Mouse (Mus musculus) small intestine, adult 2 months (tissue): Measurements from ENCODE around the gene Uqcrq. TPM values are rescaled to one million over a fixed set of nuclear protein-coding genes. Genes with fewer than 3 reads are reported as not detected.

ENCODE experiments used
- H3K27ac ChIP-seq: fragments of 200-500 bp; 2 replicates; pipeline ENCODE4 v1.5.1; 2012; ENCODE audit warnings: low read depth, low read length, control low read depth, inconsistent platforms; ENCODE audit not compliant: insufficient read depth
- H3K27me3 ChIP-seq: fragments of 200-500 bp; 2 replicates; pipeline ENCODE4 v1.6.1; 2012; ENCODE audit warnings: mild to moderate bottlenecking, moderate library complexity, low read length, inconsistent platforms; ENCODE audit not compliant: control insufficient read depth, insufficient read depth
- H3K36me3 ChIP-seq: fragments of 200-500 bp; 2 replicates; pipeline ENCODE4 v1.6.1; 2012; ENCODE audit warnings: mild to moderate bottlenecking, low read length, control low read depth, inconsistent platforms; ENCODE audit not compliant: control insufficient read depth, insufficient read depth
- H3K4me1 ChIP-seq: fragments of 200-500 bp; 2 replicates; pipeline ENCODE4 v1.6.1; 2012; ENCODE audit warnings: low read length, inconsistent platforms, mixed read lengths; ENCODE audit not compliant: control insufficient read depth, insufficient read depth, insufficient read length
- H3K4me3 ChIP-seq: fragments of 200-500 bp; 2 replicates; pipeline ENCODE4 v1.5.1; 2012; ENCODE audit warnings: low read depth, mild to moderate bottlenecking, control low read depth, inconsistent platforms, low read length, moderate library complexity
- CTCF ChIP-seq: fragments of 200-500 bp; IDR thresholded peaks from 2 replicates; pipeline ENCODE4 v1.5.1; 2012; ENCODE audit warnings: low read depth, mild to moderate bottlenecking, control low read depth, inconsistent platforms, low read length, moderate library complexity, mixed read lengths; ENCODE audit not compliant: insufficient replicate concordance, insufficient read length; ENCODE audit errors: extremely low read depth
- POLR2A ChIP-seq: fragments of 200-500 bp; IDR thresholded peaks from 2 replicates; pipeline ENCODE4 v1.6.1; 2012; ENCODE audit warnings: low read depth, mild to moderate bottlenecking, control low read depth, inconsistent platforms, low read length, moderate library complexity
- WGBS: fragments of 180-500 bp; shearing (Covaris S2); methylation state at CpG from one replicate; pipeline ENCODE4 v1.1.7; 2018; 5-methylcytosine and 5-hydroxymethylcytosine counted together
- polyA plus RNA-seq: library from polyadenylated mRNA; depleted of rRNA; stranded (reverse); fragments of >200 nt; gene quantifications from 2 replicates; pipeline ENCODE4 v1.2.3, GENCODE M21; 2012

Uqcrq gene
- polyA plus RNA-seq, 1 experiment: 1,116 TPM

DNA sequence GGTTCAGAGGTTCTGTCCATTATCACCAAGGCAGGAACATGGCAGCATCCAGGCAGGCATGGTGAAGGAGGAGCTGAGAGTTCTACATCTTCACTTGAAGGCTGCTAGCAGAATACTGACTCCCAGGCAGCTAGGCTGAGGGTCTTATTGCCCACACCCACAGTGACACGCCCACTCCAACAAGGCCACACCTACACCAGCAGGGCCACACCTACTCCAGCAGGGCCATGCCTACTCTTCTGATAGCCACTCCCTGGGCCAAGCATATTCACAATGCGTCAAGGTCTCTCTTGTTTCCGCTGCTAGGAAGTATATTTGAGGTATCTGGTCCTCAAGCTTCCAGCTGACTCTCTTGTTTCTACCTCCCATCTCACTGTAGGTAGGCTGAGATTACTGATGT, 28.4 kb upstream of the Uqcrq start:
- H3K27me3 ChIP-seq: peaks cover 8% of the 10 kb centered on the region
- peaks cover under 1% of the 10 kb centered on the region; the same call in 1 of the 2 replicates for H3K4me1 ChIP-seq
- no peak overlapping the region for H3K27ac ChIP-seq
- 75% methylated on average over 3 of the region's 3 CpGs for WGBS
- TF ChIP-seq POLR2A (no peak), CTCF (no peak)
- no peak overlapping the region for H3K4me3 ChIP-seq
- H3K36me3 ChIP-seq: no peaks in the 10 kb centered on the region

DNA sequence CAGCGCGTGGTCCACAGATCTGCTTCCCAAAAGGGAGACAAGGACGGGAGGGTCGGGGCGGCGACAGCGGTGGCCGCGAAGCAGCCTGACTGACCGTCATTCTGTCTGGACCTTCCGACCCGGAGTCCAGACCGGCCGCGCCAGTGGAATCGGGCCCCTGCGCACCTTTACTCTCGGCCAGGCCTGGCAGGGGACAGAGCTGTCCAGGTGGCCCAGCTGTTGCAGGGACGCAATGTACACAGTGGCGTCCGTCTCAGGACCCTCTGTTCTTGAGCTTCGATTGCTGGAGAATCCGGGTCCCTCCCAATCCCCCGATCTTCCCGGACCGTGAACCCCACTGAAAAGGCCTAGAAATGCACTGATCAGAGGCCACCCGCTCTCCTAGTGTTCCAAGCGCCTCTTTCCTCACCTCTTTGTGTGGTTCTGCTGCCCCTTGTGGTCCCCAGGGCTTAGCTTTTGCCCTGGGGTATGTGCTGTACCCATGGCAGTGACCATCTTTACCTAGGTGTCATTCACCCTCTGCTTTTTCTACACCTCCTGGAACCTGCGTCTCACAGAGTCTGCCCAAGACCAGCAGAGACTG, 26.8 kb upstream of the Uqcrq start:
- 15% methylated on average over 29 of the region's 29 CpGs for WGBS
- Histone ChIP-seq H3K27ac (peak overlapping the region; percentile 1; the same call in 1 of the 2 replicates), H3K4me3 (peak overlapping the region; percentile 68), H3K36me3 (no peaks in the 10 kb centered on the region), H3K4me1 (peaks cover 8% of the 10 kb centered on the region; the same call in 1 of the 2 replicates), H3K27me3 (no peaks in the 10 kb centered on the region)
- TF ChIP-seq CTCF: no peak
- no peak for TF ChIP-seq POLR2A

- WGBS: 3% methylated on average over 42 of the region's 42 CpGs
- peak within 1 kb of the TSS; percentile 68 for H3K4me3 ChIP-seq
- H3K27ac ChIP-seq: peak within 1 kb of the TSS; percentile 23; the same call in 1 of the 2 replicates
- H3K4me1 ChIP-seq: peaks cover 8% of the 10 kb centered on the region; the same call in 1 of the 2 replicates
- TF ChIP-seq CTCF (no peak; the same call in 1 of the 2 replicates), POLR2A (peak; percentile 49; the same call in 1 of the 2 replicates)
- no peaks in the 10 kb centered on the region for H3K36me3 ChIP-seq
- no peaks in the 10 kb centered on the region for H3K27me3 ChIP-seq
Observed at GRCm38 (mm10) chr11:53456474-53457371, 26.1 kb upstream of the Uqcrq start, which contains the start of the genes Gm10447 and Shroom1. TSS of gene Gm10447 (minus strand) at chr11:53457110. TSS of gene Shroom1 (plus strand) at chr11:53457205.

DNA sequence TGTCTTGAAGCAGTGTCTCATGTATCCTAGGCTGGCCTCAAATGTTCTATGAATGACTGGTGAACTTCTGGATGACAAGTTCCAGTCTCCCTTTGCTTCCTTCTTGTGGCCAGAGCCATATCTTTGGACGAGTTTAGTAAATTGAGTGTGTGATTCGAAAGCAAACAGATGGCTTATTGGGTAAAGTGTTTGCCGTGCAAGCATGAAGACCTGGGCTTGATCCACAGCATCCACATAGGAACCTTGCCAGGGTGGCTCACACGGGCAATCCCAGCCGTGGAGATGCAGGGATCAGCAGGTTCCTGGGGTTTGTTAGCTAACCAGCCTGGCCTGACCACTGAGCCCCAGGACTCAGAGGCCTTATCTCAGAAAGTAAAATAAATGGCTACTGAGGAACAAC, 22.4 kb upstream of the Uqcrq start:
- Histone ChIP-seq H3K27me3 (no peaks in the 10 kb centered on the region), H3K4me3 (no peak overlapping the region), H3K36me3 (no peaks in the 10 kb centered on the region), H3K4me1 (peaks cover 35% of the 10 kb centered on the region; the same call in 1 of the 2 replicates), H3K27ac (no peak overlapping the region)
- 71% methylated on average over 5 of the region's 5 CpGs for WGBS
- TF ChIP-seq POLR2A (no peak), CTCF (no peak)

DNA sequence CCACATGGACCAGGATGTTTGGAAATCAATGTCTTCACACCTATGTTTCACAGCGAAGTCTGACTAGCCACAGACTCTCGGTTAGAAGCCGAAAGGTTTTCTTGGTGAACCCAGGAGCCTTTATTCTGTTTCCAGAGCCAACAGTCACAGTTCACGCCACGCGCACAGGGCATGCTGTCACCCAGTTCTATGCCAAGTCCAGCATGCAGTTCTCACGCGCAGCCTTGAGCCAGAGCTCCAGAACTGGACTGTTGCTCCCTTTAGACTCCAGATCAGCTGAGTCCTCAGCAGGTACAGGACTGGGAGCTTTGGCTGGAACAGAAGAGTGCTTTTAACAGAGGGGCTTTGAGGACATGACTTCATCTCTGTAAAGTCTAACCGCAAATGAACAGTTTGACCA, 21.8 kb upstream of the Uqcrq start:
- WGBS: 93% methylated on average over 9 of the region's 9 CpGs
- TF ChIP-seq CTCF (no peak), POLR2A (no peak)
- Histone ChIP-seq H3K4me3 (no peak overlapping the region), H3K27me3 (no peaks in the 10 kb centered on the region), H3K4me1 (peaks cover 36% of the 10 kb centered on the region; the same call in 1 of the 2 replicates), H3K27ac (no peak overlapping the region), H3K36me3 (no peaks in the 10 kb centered on the region)

- 17% methylated on average over 2 of the region's 2 CpGs for WGBS
- Histone ChIP-seq H3K27ac (peak overlapping the region; percentile 91), H3K4me1 (peaks cover 36% of the 10 kb centered on the region; the same call in 1 of the 2 replicates), H3K27me3 (no peaks in the 10 kb centered on the region), H3K36me3 (no peaks in the 10 kb centered on the region), H3K4me3 (no peak overlapping the region)
- TF ChIP-seq CTCF (no peak), POLR2A (no peak)
Observed at GRCm38 (mm10) chr11:53451361-53451760, 20.7 kb upstream of the Uqcrq start.

- WGBS: 10% methylated on average over 15 of the region's 15 CpGs
- no peaks in the 10 kb centered on the region for H3K27me3 ChIP-seq
- peak overlapping the region; percentile 91 for H3K27ac ChIP-seq
- peaks cover 36% of the 10 kb centered on the region; the same call in 1 of the 2 replicates for H3K4me1 ChIP-seq
- H3K4me3 ChIP-seq: peak overlapping the region; percentile 37
- no peaks in the 10 kb centered on the region for H3K36me3 ChIP-seq
- TF ChIP-seq CTCF (no peak), POLR2A (no peak)
Observed at GRCm38 (mm10) chr11:53450070-53450705, 19.6 kb upstream of the Uqcrq start.
